Mouse (Mus musculus) adrenal gland, adult (tissue): ENCODE results near the gene Tnks2.

Source experiments
- DNase-seq, 2 experiments: peaks; one replicate each; pipeline ENCODE4 v3.0.0; 2022 to 2023; ENCODE audit warnings: low spot score in 1 of 2; ENCODE audit not compliant: inconsistent age in 2 of 2

Gene Tnks2

GRCm38 (mm10) chr19:36887706-36888105 is 53.7 kb downstream of the Tnks2 start:
- no peak for DNase-seq

DNA sequence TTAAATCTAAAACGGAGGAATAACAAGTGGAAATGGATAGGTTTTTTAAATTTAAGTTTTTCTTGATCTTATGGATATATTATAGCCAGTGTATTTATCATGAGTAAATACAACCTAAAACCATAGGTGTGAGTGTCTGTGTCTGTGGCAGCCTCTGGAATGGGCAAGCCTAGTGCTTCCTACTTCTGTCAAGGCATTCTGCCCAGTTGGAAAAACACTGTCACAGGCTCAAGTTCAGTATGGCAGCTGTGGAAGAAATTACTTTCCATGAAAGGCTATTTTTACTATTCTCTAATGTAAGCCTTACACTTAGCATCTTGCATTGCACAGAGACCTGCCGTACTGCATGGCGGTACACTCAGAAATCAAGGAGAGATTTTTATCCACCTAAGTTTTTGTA is 57.7 kb downstream of the Tnks2 start:
- DNase-seq = no peak

DNA sequence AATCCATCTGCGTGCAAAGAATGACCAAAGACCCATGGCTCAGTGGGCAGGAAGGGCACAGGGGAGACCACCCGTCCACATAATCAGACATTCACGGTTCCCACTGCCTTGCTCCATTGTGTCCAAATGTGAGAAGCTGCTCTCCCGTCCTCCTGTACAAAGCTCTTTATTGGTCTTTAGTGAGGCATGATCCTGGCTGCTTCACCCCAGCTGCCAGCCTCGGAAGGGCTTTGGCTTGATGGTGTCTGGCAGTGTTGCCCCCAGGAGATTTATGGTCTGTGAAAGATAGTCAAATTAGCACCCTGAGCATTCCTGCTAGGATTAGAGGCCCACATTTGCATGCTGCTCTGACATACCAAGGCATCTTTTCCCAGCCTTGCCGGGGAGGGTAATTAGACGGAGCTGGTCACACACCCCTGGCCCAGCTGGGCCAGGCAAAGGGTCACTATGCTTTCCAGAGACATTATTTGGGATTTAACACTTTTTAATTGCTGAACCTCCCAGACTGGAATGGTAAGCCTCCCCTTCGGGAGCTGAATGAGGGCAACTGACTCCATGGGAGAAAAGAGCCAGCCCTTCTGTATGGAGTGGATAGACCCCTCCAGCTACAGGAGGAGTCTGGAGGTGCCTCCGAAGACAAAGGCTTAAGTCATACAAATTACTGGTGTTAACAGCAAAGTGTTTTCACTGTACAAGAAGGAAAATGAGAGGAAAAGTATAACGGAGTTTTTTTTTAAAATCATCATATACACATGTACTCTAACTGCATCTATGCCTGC is 62.9 kb downstream of the Tnks2 start:
- DNase-seq = no peak

DNA sequence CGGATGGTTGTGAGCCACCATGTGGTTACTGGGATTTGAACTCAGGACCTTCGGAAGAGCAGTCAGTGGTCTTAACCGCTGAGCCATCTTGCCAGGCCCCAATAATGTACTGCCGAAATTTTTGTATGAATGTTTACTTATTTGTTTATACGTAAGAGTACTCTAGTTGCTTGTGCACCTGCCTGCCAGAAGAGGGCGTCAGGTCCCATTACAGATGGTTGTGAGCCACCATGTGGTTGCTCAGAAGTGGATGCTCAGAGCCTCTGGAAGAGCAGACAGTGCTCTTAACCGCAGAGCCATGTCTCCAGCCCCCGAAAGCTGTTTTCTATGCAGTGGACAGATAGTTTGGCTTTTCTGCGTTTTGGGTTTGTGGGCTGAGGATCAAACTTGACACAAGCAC is 63.7 kb downstream of the Tnks2 start:
- DNase-seq = peak; percentile 31 to 69

DNA sequence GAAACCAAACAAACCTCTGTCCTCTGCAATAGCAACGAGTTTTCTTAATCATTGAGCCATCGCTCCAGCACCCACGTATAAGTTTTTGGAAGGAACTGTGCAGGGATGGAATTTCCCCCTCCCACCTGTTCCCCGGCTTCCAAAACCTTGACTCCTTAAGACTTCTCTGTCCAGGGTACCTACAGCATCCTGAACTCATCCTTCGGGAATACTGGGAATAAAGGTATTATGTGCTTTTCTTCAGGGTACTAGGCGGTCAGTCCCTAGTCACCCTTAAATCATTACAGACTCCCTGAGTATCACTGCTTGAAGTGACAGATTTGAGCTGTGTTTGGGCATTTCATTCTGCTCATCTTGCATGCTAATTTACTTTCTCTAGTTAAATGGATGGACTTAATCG is 69.3 kb downstream of the Tnks2 start:
- no peak for DNase-seq

DNA sequence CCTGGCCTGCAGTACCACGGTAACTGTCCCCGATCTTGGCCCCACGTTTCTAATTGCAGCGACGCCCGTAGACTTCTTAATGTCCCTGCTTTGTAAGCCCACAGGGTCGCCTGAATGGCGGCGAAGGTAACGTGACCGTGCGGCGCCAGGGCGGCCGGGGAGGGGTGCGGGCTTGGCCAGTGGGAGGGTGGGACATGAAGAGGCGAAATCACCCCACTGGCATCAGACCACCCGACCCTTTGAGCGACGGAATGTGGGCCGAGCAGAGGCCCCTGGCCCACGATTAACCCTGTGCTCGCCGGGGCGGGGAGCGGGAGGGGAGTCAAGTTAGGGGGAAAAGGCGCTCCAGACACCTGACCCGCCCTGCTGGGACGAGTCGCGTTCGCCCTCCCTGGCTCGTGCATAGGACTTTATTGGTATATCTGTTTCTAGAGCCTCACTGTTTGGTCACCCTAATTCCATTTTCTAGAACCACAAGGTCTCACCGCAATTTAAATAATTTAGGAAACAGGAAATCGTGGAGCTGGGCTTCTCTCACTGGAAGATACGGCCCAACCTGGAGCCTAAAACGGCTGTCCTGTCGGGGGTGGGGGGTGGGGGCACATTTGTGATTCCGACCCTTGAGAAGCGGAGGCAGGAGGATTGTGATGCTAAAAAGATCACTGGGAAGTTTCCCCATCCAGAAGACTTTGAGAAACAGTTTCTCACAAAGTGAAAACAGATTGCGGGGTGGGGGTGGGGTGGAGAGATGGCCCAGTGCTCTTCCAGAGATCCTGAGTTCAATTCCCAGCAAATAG is 70.4 kb downstream of the Tnks2 start:
- peak; percentile 49 to 82 for DNase-seq

- DNase-seq = no peak
Observed at GRCm38 (mm10) chr19:36909150-36909549, 75.1 kb downstream of the Tnks2 start.

- peak; percentile 52 to 83 for DNase-seq
Observed at GRCm38 (mm10) chr19:36909676-36910292, 75.8 kb downstream of the Tnks2 start.

GRCm38 (mm10) chr19:36910424-36911045 is 76.5 kb downstream of the Tnks2 start:
- DNase-seq = no peak

GRCm38 (mm10) chr19:36913064-36913463 is 79.0 kb downstream of the Tnks2 start:
- DNase-seq = no peak

DNA sequence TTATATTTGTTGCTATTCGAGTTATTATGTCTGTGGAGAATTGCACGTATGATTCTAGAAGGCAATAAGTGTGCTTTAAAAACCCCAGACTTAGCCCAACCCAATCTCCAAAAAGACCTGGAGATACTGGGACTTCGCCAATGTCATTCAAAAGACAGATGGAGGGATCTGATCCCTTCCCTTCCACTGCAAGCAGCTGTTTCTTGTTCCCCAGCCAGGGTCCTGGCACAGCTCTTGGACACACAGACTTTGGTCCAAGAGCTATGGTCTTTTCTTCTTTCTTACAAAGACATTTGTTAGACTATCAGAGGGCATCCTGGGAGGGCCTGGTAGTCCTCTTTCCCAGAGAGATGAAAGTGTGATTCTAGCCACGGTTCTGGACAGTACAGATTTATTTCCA is 82.2 kb downstream of the Tnks2 start:
- DNase-seq = no peak

DNA sequence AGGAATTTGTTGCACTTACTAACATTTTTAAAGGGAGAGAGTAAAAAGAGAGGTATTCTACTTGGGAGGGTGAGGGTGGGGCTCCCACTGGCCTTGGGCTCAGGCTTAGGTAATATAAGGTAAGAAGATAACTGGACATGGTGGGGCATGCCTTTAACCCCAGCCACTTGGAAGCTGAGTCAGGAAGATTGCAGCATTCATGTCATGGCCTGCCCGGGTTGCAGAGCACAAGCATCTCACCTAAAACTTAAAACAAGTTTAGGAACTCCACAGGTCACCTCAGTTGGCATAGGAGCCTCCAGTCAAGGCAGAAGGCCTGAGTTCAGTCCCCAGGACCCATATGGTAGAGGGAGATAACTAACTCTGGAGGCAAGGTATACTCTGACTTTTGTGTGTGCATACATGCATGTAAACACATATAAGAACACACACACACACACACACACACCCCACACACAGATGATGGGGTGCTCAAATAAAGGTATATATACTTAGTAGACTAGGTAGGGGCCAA is 82.9 kb downstream of the Tnks2 start:
- DNase-seq = no peak

DNA sequence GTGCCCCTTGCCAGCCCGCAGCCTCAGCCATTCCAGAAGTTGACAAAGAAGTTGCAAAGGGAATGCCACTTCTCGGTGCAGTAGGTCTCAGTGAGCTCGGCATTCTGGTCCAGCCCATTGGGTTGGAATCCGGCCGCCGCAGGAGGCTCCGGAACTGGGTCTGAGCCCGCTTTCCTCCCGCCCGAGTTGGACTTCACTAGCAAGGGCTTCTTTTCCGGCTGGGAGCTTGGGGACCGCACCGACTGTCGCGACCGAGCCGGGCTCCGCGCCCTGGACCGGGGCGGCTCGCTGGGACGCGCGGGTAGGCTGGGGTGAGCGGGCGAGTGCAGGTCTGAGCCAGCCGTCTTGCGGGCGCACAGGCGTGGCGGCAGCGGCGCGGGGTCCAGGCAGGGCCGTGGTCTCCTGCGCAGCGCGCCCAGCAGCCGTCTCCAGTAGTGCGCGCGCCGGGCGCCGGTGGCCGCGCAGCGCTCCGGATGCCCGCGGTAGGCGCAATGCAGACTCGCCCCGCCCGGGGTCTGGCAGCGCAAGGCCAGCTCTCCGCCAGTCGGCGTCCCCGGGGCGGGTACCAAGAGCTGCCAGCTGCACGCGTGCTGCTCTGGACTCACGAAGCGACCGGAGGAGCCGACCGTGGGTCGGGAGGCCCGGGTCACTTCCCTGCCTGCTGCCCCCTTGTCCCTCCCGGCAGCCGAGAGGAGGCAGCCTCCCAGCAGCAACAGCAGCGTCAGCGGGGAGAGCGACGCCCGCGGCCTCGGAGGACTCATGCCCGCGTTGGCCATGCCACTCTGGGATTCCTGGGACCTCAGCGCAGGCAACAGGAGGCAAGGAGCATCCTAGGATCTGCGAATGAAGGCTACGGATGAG is 84.6 kb downstream of the Tnks2 start:
- peak; percentile 89 to 93 for DNase-seq

DNA sequence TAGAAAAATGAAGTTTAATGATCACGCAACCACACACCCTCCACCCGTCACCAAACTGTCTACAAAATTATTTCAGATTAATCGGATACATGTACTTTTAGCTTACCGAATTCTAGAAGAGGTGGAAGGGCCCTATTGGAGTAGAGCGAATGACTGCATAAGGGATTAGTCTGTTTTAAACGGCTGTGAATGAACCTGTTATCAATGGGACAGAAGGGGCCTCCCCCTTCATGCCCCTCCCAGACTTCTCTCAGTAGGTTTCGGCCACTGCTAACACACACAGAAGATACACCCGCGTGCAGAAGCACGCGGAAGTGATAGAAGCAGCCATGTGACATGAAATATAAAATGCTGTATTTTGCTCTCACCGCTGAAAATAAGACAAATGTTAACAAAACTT is 85.4 kb downstream of the Tnks2 start, which contains the start of gene Fgfbp3:
TSS of gene Fgfbp3 (minus strand) at position 150 of the 400 bp plus-strand sequence.
- no peak for DNase-seq

DNA sequence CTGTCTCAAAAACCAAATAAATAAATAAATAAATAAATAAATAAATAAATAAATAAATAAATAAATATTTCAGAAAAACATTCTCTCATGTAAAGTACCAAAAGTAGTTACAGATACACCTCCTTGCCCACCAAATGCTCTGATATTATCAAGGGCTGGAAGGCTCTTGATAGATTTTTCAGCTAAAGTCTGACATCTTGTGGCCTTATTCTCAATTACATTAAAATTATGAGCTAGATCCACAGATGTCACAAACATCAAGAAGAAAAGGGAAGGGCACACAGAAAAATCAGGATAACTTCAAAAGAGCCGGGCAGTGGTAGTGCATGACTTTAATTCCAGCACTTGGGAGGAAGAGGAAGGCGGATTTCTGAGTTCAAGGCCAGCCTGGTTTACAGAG is 88.0 kb downstream of the Tnks2 start:
- peak in 1 of 2 experiments; percentile 62 for DNase-seq

DNA sequence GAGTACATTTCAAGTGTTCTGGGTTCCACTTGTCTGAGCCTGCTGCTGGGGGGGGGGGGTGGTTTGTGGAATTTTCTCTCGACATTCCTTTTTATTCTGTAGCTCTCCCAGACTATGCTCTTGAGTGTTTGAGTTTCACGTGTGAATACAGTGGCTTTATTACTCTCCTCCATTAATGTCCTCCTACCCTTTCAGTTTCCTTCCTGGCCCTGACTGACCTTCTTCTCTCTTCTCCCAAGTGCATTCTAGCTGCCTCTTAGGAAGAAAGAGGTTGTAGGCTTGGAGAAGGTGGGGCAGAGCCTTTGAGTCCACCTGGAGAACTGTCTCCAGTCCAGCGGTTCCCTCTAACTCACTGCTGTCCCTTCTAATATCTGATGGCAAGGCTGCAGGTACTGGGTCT is 88.9 kb downstream of the Tnks2 start:
- no peak for DNase-seq

DNA sequence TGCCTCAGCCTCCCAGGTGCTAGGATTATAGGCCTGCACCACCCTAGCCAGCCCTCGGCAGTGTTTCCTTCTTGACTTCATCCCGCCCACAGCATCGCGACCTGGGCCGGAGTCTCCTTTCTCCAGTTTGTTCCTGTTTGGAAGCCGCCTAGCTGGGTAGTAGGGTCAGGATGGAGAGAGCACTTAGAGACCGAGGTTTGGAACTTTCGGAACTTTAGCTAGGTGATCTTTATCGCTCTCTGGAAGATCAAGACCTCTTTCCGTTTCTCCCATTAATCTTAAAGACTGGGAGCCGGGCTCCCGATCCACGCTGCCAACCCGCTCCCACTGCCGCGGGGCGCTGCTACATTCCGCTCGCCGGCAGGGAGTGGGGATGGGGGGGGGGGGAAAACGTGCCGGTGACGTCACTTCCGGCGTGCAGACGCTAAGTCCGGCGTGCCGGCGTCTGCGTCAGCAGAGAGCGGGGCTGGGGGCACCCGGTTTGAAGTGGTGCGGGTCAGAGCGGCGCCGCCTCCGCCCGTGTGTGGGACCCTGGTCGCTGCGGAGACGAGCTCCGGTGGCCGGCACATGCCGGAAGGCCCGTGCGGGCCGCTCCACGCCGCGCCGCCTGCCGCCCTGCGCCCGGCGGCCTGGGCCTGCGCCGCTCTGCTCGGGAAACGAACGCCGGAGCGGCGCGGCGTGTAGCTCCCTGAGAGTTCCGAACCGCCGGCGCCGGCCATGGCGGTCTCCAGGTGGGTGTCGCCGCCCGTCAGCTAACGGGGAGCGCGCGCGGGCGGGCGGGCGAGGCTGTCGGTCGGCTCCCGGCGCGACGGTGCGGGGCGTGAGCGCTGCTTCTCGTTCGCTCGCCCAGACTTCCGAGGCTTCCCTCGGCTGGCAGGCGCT is 91.9 kb downstream of the Tnks2 start, which contains the start of gene Btaf1:
TSS of gene Btaf1 (plus strand) at position 409 of the 882 bp plus-strand sequence.
- peak; percentile 90 to 95 for DNase-seq

GRCm38 (mm10) chr19:36926553-36927236 is 92.7 kb downstream of the Tnks2 start:
- DNase-seq = no peak
